Mouse (Mus musculus) subcutaneous adipose tissue, adult 2 months (tissue): ENCODE results near the gene Ccnj. TPM values are rescaled to one million over a fixed set of nuclear protein-coding genes. Genes with fewer than 3 reads are reported as not detected.

Experiments
- polyA plus RNA-seq: library from polyadenylated mRNA; depleted of rRNA; stranded (reverse); fragments of >200 nt; gene quantifications from 2 replicates; pipeline ENCODE4 v1.2.3, GENCODE M21; 2012; ENCODE audit warnings: low replicate concordance; rRNA removed

Gene Ccnj
- polyA plus RNA-seq = 5.3 and 8.0 TPM in 2 replicates

GRCm38 (mm10) chr19:40830703-40831415, at the start of gene Ccnj:
Ccnj (plus strand) TSS chr19:40831279.

GRCm38 (mm10) chr19:40894519-40895392, 63.7 kb downstream of the Ccnj start, which contains the start of gene Zfp518a:
Zfp518a (plus strand) TSS chr19:40894705.

Other genes with a start within 250 kb of the Ccnj start
- 13.1 and 68.6 TPM in 2 replicates for gene Aldh18a1, start 242.8 kb upstream of the Ccnj start, polyA plus RNA-seq
- 9.0 and 18.6 TPM in 2 replicates for gene Tctn3, start 219.0 kb upstream of the Ccnj start, polyA plus RNA-seq
- 20.9 and 51.8 TPM in 2 replicates for gene Entpd1, start 218.9 kb upstream of the Ccnj start, polyA plus RNA-seq
- gene Cc2d2b, start 82.5 kb upstream of the Ccnj start, polyA plus RNA-seq = 0.01 TPM in 1 of 2 replicates, not detected in the other
- 1.0 and 1.5 TPM in 2 replicates for gene Zfp518a, start 63.4 kb downstream of the Ccnj start, polyA plus RNA-seq
- 4.4 and 12.1 TPM in 2 replicates for gene Blnk, start 163.3 kb downstream of the Ccnj start, polyA plus RNA-seq
- gene Dntt, start 198.0 kb downstream of the Ccnj start, polyA plus RNA-seq = 0.12 TPM in 1 of 2 replicates, not detected in the other
- gene Opalin, start 245.8 kb downstream of the Ccnj start, polyA plus RNA-seq = not detected in 2 replicates